Mouse (Mus musculus) right cerebral cortex, postnatal 25 days (tissue): ENCODE measurements around the gene Frmpd3.
A peak's percentile ranks its signal among the peaks of the same experiment; 100 is the strongest.
"Not testable (repeated sequence)": the region's sequence is repeated elsewhere in the genome, so short reads cannot be mapped to it uniquely, and the experiment has no call there.

Experiments
- DNase-seq: peaks from one replicate; pipeline ENCODE4 v3.0.0; 2022

Frmpd3 gene

GRCm38 (mm10) chrX:140341656-140342392, at the start of gene Frmpd3:
Gene Frmpd3 (plus strand): TSS chrX:140342263.
- DNase-seq = peak; percentile 10

- DNase-seq = no peak
Observed at GRCm38 (mm10) chrX:140303731-140304130, 38.3 kb upstream of the Frmpd3 start.

- no peak for DNase-seq
Observed at GRCm38 (mm10) chrX:140305652-140306051, 36.4 kb upstream of the Frmpd3 start.

- no peak for DNase-seq
Observed at GRCm38 (mm10) chrX:140317931-140318330, 24.1 kb upstream of the Frmpd3 start.

- no peak for DNase-seq
Observed at GRCm38 (mm10) chrX:140319131-140319530, 22.9 kb upstream of the Frmpd3 start.

GRCm38 (mm10) chrX:140320671-140321070, 21.4 kb upstream of the Frmpd3 start:
- not testable (repeated sequence) for DNase-seq

- no peak for DNase-seq
Observed at GRCm38 (mm10) chrX:140342393-140343163, 515 bp downstream of the Frmpd3 start.

GRCm38 (mm10) chrX:140375628-140376027, 33.6 kb downstream of the Frmpd3 start:
- DNase-seq = no peak

- DNase-seq = peak; percentile 11
Observed at GRCm38 (mm10) chrX:140399986-140400385, 57.9 kb downstream of the Frmpd3 start.

GRCm38 (mm10) chrX:140402904-140403303, 60.8 kb downstream of the Frmpd3 start:
- no peak for DNase-seq

- DNase-seq = no peak
Observed at GRCm38 (mm10) chrX:140406079-140406478, 64.0 kb downstream of the Frmpd3 start.

- no peak for DNase-seq
Observed at GRCm38 (mm10) chrX:140406501-140406900, 64.4 kb downstream of the Frmpd3 start.

- DNase-seq = no peak
Observed at GRCm38 (mm10) chrX:140407593-140407992, 65.5 kb downstream of the Frmpd3 start.

- DNase-seq = peak; percentile 50
Observed at GRCm38 (mm10) chrX:140418467-140418866, 76.4 kb downstream of the Frmpd3 start.

GRCm38 (mm10) chrX:140427124-140427523, 85.1 kb downstream of the Frmpd3 start:
- no peak for DNase-seq

- no peak for DNase-seq
Observed at GRCm38 (mm10) chrX:140428252-140428651, 86.2 kb downstream of the Frmpd3 start.

- no peak for DNase-seq
Observed at GRCm38 (mm10) chrX:140429985-140430384, 87.9 kb downstream of the Frmpd3 start.

- no peak for DNase-seq
Observed at GRCm38 (mm10) chrX:140430506-140430905, 88.4 kb downstream of the Frmpd3 start.

- DNase-seq = no peak
Observed at GRCm38 (mm10) chrX:140431981-140432380, 89.9 kb downstream of the Frmpd3 start.

- no peak for DNase-seq
Observed at GRCm38 (mm10) chrX:140432786-140433185, 90.7 kb downstream of the Frmpd3 start.

- DNase-seq = no peak
Observed at GRCm38 (mm10) chrX:140437906-140438305, 95.8 kb downstream of the Frmpd3 start.

- DNase-seq = no peak
Observed at GRCm38 (mm10) chrX:140445551-140445950, 103.5 kb downstream of the Frmpd3 start.

GRCm38 (mm10) chrX:140450071-140450470, 108.0 kb downstream of the Frmpd3 start:
- DNase-seq = no peak

- peak; percentile 83 for DNase-seq
Observed at GRCm38 (mm10) chrX:140456279-140456731, 114.2 kb downstream of the Frmpd3 start, which contains the start of gene Prps1. Gene Prps1 (plus strand): TSS chrX:140456613.
